Mouse (Mus musculus): Measurements from ENCODE around the gene Zfp1. TPM values are rescaled to one million over a fixed set of nuclear protein-coding genes. Genes with fewer than 3 reads are reported as not detected.

The Zfp1 gene
- polyA plus RNA-seq, 1 experiment from 2014 or later = 19.9 TPM

DNA sequence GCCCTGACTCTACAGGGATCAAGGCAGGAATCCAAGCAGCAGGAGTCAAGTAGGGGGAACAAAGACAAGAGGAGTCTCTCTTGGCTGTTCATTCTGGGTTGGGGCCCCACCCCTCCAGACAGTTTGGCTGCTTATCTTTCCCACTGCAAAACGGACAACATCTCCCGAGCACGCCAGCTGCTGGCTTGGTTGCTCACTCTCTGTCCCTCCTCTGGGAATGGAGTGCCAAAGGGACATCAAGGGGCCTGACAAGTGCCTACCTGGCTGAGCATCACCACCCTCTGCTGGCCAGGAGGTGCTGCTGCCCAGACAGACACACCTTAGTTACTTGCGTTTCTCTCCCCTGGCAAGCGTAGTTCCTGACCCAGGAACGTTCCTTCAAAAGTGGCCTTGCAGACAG lies 74.7 kb downstream of the Zfp1 start:
- Histone ChIP-seq H3K36me3 (ENCODE audit: control insufficient read depth, insufficient read depth, low read length) (peaks cover 39% of the 10 kb centered on the region), H3K4me3 (ENCODE audit: low read length) (no peak overlapping the region), H3K9me3 (ENCODE audit: control insufficient read depth, low read length) (no peaks in the 10 kb centered on the region), H3K27ac (ENCODE audit: low read length) (peak overlapping the region; percentile 91), H3K4me2 (ENCODE audit: low read depth, low read length) (no peak overlapping the region), H3K27me3 (ENCODE audit: control insufficient read depth, insufficient read depth, low read depth, low read length) (no peaks in the 10 kb centered on the region), H3K9ac (ENCODE audit: low read length) (no peak overlapping the region), H3K4me1 (replicated peaks; ENCODE audit: control insufficient read depth, insufficient read depth, low read length) (peaks cover 27% of the 10 kb centered on the region)
- ATAC-seq (ENCODE audit: low read depth) = peak; percentile 18; the same call in 1 of the 2 replicates
- 37% methylated on average over 6 of the region's 6 CpGs for WGBS

DNA sequence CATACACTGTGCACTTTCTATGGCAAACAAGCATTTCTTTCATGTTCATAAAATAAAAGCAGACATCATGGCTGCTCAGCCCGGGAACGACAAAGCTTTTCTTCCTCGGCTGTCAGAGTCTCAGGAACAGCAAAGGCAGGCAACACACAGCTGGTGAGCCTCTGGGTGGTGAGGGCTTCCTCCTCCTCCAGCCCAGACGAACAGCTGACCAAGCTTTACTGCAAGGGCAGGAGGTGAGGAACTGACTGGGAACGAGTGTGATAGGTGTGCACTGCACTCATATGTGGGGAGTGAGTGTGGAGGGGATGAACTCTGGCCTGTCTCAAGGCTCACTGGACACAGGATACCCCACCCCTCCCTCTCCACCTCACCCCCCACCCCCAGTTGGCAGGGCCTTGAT lies 75.7 kb downstream of the Zfp1 start:
- no peak for ATAC-seq (ENCODE audit: low read depth)
- H3K9ac ChIP-seq (ENCODE audit: low read length) = no peak overlapping the region
- no peaks in the 10 kb centered on the region for H3K27me3 ChIP-seq (ENCODE audit: control insufficient read depth, insufficient read depth, low read depth, low read length)
- H3K36me3 ChIP-seq (ENCODE audit: control insufficient read depth, insufficient read depth, low read length) = peaks cover 29% of the 10 kb centered on the region
- H3K4me2 ChIP-seq (ENCODE audit: low read depth, low read length) = no peak overlapping the region
- H3K4me3 ChIP-seq (ENCODE audit: low read length) = no peak overlapping the region
- no peaks in the 10 kb centered on the region for H3K9me3 ChIP-seq (ENCODE audit: control insufficient read depth, low read length)
- H3K27ac ChIP-seq (ENCODE audit: low read length) = peak overlapping the region; percentile 21; the same call in 1 of the 2 replicates
- H3K4me1 ChIP-seq (replicated peaks; ENCODE audit: control insufficient read depth, insufficient read depth, low read length) = peaks cover 27% of the 10 kb centered on the region
- WGBS = 55% methylated on average over 5 of the region's 5 CpGs

GRCm38 (mm10) chr8:111720115-111720544 lies 76.9 kb downstream of the Zfp1 start:
- Histone ChIP-seq H3K4me2 (ENCODE audit: low read depth, low read length) (no peak overlapping the region), H3K36me3 (ENCODE audit: control insufficient read depth, insufficient read depth, low read length) (peaks cover 19% of the 10 kb centered on the region), H3K9me3 (ENCODE audit: control insufficient read depth, low read length) (no peaks in the 10 kb centered on the region), H3K27ac (ENCODE audit: low read length) (peak overlapping the region; percentile 33; the same call in 1 of the 2 replicates), H3K27me3 (ENCODE audit: control insufficient read depth, insufficient read depth, low read depth, low read length) (no peaks in the 10 kb centered on the region), H3K4me3 (ENCODE audit: low read length) (no peak overlapping the region), H3K4me1 (replicated peaks; ENCODE audit: control insufficient read depth, insufficient read depth, low read length) (peaks cover 27% of the 10 kb centered on the region), H3K9ac (ENCODE audit: low read length) (no peak overlapping the region; the same call in 1 of the 2 replicates)
- WGBS = 38% methylated on average over 4 of the region's 4 CpGs
- ATAC-seq (ENCODE audit: low read depth) = peak; percentile 61

Small RNAs within 50 kb of the gene (microRNA-seq; reads per million reads assigned to microRNA genes)
- gene Mir7076 = not detected

Other genes starting within 250 kb of the Zfp1 start
- gene Fa2h, start 249.6 kb upstream of the Zfp1 start, polyA plus RNA-seq (2015; fragmentation: Nextera tagmentation; extraction: Ambion mirVana) = 0.11 and 0.13 TPM in 2 replicates
- gene Wdr59, start 121.3 kb upstream of the Zfp1 start, polyA plus RNA-seq (2015; fragmentation: Nextera tagmentation; extraction: Ambion mirVana) = 6.1 and 6.8 TPM in 2 replicates
- gene Znrf1, start 107.3 kb upstream of the Zfp1 start, polyA plus RNA-seq (2015; fragmentation: Nextera tagmentation; extraction: Ambion mirVana) = 18.3 and 19.0 TPM in 2 replicates
- gene Ldhd, start 13.0 kb upstream of the Zfp1 start, polyA plus RNA-seq (2015; fragmentation: Nextera tagmentation; extraction: Ambion mirVana) = 1.1 and 1.6 TPM in 2 replicates
- 1.2 TPM in 1 of 2 replicates, not detected in the other for gene Ctrb1, start 47.6 kb downstream of the Zfp1 start, polyA plus RNA-seq (2015; fragmentation: Nextera tagmentation; extraction: Ambion mirVana)
- 49.2 and 52.1 TPM in 2 replicates for gene Bcar1, start 100.4 kb downstream of the Zfp1 start, polyA plus RNA-seq (2015; fragmentation: Nextera tagmentation; extraction: Ambion mirVana)
- gene Cfdp1, start 210.9 kb downstream of the Zfp1 start, polyA plus RNA-seq (2015; fragmentation: Nextera tagmentation; extraction: Ambion mirVana) = 193 and 203 TPM in 2 replicates
- gene Tmem170, start 233.3 kb downstream of the Zfp1 start, polyA plus RNA-seq (2015; fragmentation: Nextera tagmentation; extraction: Ambion mirVana) = 10.1 and 10.9 TPM in 2 replicates